Mouse (Mus musculus) gastrocnemius, postnatal 25 days (tissue): ENCODE measurements around the gene Trim42. TPM values are rescaled to one million over a fixed set of nuclear protein-coding genes. Genes with fewer than 3 reads are reported as not detected.

ENCODE experiments used
- DNase-seq: peaks from one replicate; pipeline ENCODE4 v3.0.0; 2022
- long read RNA-seq, 2 experiments: library from polyadenylated mRNA; stranded (forward); transcript quantifications; one replicate each; pipeline ENCODE4 v2.0.0; 2021
- total RNA-seq, 2 experiments: library from RNA; stranded (reverse); gene quantifications; 1 replicate in 1 of 2; 2 replicates in 1 of 2; pipeline ENCODE4 v1.2.3; 2021

Trim42 gene
- not detected for total RNA-seq
- long read RNA-seq, experiment 1: 0 reads
- long read RNA-seq, experiment 2: 0 reads

- no peak for DNase-seq
Measured at GRCm38 (mm10) chr9:97369591-97369990, at the start of gene Trim42. TSS of gene Trim42 (minus strand) at chr9:97369958.

- DNase-seq: no peak
Measured at GRCm38 (mm10) chr9:97414876-97415668, 45.3 kb upstream of the Trim42 start.

- no peak for DNase-seq
Measured at GRCm38 (mm10) chr9:97408142-97408541, 38.4 kb upstream of the Trim42 start.

- no peak for DNase-seq
Measured at GRCm38 (mm10) chr9:97356441-97356840, 13.3 kb downstream of the Trim42 start.

GRCm38 (mm10) chr9:97344767-97345297, 24.9 kb downstream of the Trim42 start:
- no peak for DNase-seq

GRCm38 (mm10) chr9:97341772-97342171, 28.0 kb downstream of the Trim42 start:
- DNase-seq: no peak

GRCm38 (mm10) chr9:97322846-97323245, 46.9 kb downstream of the Trim42 start:
- DNase-seq: no peak

- no peak for DNase-seq
Measured at GRCm38 (mm10) chr9:97322120-97322519, 47.6 kb downstream of the Trim42 start.

- peak; percentile 7 for DNase-seq
Measured at GRCm38 (mm10) chr9:97315421-97316055, 54.2 kb downstream of the Trim42 start.

GRCm38 (mm10) chr9:97311614-97312013, 58.1 kb downstream of the Trim42 start:
- no peak for DNase-seq

GRCm38 (mm10) chr9:97309509-97310053, 60.2 kb downstream of the Trim42 start:
- DNase-seq: no peak

GRCm38 (mm10) chr9:97307705-97308485, 61.9 kb downstream of the Trim42 start:
- no peak for DNase-seq
